Mouse (Mus musculus) embryo, embryonic 9.5 days (tissue): ENCODE results near the gene Ccdc62.
A peak's percentile ranks its signal among the peaks of the same experiment; 100 is the strongest.

Source experiments
- DNase-seq: peaks from one replicate; pipeline ENCODE4 v3.0.0-alpha.2; 2017; ENCODE audit errors: extremely low spot score

Gene Ccdc62

DNA sequence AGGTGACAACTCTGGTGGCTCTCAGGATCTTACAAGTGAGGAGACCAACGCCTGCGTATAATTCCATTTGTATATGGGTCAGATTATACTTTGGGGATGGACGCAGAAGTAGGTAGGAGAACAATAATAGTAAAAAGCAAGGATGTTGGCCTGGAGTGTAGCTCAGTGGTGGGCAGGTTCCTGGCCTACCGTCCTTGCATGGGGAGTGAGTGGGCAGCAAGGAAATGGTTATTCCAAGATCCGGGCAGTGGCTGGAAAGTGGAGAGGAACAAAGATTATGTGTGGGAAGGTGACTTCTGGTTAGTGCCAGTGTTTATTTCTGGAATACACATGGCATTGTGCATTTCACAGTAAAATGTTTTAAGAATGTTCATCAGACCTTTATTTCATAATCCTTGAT, 5.5 kb downstream of the Ccdc62 start:
- no peak for DNase-seq

DNA sequence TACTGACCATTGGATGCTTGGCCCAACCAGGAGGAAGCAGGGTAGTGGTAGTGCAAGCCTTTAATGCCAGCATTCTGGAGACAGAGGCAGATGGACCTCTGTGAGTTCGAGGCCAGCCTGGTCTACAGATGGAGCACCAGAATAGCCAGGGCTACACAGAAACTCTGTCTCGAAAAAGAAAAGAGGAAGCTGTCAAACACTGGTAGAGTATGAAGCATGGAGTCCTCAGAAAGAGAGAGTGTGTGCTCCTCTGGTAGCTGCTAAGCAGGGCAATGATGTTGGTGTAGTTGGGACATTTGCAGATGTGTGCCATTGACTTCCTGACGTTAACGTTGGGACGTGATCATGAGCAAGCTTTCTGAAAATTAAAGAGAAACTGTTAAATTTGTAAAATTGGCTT, 8.0 kb downstream of the Ccdc62 start:
- no peak for DNase-seq

DNA sequence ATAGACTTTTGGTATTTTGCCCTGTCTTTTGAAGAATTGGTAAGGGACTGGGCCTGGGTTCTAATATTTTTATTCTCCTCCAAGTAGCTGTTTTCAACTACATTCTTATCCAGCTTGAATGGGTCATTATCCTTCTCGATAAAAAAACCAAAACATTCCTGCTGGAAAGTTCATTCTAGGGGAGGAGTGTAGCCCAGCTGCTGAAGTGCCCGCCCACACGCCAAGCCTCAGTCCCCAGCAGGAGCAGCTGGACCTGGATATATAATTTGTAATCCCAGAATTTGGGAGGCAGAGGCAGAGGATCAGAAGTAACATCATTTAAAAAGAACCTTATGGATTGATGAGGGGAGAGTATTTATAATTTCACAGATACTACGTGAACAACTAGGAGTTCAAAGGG, 16.1 kb downstream of the Ccdc62 start:
- no peak for DNase-seq

DNA sequence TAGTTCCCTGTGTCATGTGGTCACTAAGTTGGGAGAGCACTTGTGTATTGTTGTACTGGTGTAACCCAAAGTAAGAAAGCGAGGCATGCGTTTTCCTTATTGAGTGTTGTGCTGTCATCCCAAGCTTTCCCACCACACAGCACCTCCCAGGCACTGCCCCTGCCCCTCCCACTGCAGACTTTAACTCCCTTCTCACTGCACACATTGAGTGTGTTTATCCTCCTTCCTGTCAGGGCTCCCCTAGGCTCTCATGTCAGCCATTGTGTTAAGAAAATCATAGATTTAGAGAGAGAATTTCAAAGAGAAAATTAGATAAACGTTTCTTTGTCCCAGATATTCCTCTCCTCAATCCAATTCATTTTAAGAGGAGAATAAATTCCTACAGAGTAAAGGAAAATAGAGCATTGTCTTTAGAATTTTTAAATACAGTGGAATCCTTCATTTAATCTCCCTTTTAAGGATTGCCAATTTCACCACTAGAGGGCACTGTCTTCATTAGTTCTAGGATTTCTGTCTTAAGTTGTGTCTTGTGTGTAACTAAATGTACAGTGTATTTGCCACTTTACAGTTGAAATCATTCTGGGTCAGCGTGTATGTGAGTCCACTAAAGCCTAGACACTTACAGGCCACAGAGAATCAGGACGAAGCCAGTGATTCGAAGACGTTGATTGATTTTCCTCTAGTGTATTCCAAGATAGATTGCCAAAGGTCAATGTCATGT, 16.7 kb downstream of the Ccdc62 start:
- DNase-seq, result peak; percentile 45

DNA sequence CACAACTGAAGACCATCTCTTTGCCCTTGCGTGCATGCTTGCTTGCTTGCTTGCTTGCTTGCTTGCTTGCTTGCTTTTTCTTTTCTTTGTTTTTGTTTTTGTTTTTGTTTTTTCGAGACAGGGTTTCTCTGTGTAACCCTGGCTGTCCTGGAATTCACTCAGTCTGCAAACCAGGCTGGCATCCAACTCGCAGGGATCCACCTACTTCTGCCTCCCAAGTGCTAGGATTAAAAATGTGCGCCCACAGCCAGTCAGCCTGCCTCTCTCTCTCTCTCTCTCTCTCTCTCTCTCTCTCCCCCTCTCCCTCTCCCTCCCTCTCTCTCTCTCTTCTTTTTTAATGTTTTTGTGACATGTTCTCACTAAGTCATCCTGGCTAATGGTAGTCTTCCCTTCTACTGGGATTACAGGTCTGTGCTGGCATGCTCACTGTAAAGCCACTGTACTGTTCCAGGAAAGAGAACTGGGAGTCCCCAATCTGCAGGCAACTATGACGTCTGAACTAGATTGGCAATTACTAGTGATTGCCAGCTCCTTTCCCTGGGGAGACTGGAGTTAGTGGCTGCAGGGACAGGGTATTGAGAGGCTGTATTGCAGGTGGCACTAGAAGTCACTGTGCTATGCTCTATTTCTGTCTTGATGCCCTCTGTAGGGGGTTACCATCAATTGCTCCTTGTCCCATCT, 22.0 kb downstream of the Ccdc62 start:
- no peak for DNase-seq

DNA sequence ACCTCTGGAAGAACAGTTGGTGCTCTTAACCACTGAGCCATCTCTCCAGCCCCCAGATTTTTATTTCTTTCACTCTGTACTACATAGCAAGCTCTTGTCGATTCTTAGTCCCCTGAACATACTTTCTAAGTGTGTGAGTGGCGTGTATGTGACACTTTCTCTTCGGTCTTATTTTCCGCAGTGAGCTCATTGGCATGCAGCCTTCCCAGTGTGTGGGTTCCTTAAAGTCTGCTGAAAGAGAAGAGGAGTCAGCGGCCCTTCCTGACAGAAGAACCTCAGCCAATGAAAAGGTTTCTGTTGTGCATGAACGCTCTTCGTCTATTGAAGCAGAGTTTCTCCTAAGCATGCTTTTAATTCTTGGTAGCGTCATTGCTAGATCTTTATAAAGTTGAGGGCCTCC, 26.7 kb downstream of the Ccdc62 start:
- DNase-seq, result no peak

DNA sequence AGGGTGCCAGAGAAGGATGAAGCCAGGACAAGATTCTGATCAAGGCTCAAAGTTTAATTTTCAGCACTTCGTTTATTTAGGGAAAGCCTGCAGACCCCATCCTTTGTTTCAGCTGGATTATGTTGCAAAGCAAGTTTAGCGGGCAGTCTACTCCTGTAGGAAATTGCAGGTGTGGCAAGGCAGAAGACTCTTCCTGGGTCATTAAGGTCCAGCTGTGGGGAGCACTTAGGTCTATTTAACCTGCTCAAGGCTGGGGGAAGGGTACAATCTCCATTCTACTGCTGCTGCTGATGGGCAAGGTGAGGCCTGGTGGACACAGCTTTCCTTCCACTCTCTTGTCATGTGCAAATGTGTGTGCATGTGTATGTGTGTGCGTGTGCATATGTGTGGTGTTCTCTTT, 28.5 kb downstream of the Ccdc62 start:
- DNase-seq, result no peak

DNA sequence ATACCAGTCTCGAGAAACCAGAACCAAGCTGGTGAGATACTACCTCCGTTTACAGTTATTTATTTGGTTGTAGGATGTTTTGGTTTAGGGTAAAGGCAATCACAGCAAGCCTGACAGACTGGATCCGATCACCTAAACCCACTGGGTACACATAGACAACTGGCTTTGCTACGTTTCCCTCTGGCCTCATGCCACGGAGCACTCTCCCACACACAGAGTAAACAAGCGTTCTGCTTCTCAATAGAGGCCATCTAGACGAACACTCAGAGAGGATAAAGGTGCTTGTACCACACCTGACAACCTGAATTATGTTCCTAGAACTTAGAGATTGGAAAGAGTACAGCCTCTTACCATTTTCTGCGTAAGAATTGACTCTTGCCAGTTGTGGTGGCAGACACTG, 29.6 kb downstream of the Ccdc62 start:
- no peak for DNase-seq

DNA sequence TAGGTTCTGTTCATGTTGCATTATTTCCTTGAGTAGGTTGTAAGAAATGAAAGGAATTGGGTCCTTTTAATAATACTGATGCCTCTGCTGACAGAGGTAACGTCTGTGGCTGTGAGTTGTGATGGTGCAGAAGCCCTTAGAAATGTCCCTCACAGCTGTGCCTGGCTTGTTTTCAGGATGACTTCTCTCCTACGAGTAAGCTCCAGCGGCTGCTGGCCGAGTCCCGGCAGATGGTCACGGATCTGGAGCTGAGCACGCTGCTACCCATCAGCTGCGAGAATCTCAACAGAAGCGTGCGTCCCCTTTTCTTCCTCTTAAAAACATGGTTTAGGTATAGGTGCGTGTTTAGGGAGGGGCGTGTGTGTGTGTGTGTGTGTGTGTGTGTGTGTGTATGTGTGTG, 30.6 kb downstream of the Ccdc62 start:
- no peak for DNase-seq

DNA sequence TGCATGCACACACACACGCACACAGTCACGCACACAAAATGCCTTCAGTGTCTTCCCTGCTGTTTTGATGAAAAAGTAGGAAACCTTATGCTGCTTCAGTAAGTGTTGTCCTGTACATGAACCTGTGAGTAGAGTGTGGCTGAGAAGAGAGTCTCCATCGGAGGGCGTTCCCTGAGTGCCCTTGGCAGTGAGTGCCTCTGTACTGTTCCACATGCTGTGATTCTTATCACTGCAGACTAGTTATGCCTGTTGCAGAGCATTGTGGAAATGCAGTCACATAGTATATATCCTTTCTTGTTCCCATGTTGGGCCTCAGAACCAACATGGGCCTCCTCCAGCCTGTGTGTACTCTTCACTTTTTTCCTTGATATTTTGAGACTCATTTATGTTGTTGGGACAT, 33.7 kb downstream of the Ccdc62 start:
- no peak for DNase-seq

DNA sequence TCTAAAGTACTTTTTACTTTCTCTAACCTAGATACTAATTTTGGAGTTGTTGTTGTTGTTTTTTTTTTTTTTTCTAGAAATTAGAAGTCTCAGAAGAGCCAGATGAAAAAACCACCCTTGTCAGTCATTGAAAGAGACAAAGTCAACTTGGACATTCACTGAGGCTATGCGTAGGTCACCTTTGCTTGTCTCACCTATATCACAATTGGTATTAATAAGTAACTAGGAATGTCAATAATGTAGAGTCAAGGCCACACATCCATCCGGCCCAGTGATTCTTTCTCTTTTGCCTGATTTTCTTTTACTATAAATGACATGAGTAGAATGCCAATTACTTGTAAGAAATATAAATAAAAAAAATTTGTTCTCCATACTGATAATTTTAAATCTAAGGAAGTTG, 36.3 kb downstream of the Ccdc62 start:
- DNase-seq, result no peak

DNA sequence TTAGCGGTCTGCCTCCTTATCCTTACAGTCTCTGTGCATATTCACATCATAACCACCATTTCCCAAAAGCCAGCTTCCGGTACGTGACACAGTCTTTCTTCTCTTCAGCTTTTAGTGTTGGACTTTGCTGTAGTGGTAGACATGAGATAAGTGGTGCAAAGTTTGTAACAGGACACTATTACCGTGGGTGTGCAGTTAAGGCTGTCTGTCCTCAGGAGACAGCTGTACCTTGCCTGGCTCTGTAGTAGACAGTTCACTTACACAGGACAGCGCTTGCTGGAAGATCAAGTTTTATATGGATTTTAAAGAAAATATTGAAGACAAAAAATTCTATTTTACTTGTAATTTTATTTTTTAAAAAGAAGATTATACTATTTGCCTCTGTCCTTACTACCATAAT, 38.0 kb downstream of the Ccdc62 start:
- DNase-seq, result no peak

DNA sequence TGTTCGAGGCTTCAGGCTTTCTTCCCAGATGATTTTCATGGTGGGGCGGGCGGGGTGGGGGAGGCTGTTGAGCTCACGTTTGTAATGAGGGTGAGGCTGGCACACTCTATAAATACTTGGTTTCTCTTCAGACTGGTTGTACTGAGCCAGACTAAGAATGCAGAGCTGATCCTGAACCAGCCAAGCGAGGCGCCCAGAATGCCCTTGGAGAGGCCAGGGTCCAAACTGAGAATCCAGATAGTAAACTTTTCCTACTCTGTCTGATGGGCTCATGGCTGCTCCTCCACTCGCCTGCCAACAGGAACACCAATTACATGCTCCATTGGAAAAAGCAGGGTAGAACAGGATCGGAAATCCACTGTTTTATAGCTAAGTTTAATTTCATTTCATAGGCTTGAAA, 38.7 kb downstream of the Ccdc62 start:
- DNase-seq, result no peak

DNA sequence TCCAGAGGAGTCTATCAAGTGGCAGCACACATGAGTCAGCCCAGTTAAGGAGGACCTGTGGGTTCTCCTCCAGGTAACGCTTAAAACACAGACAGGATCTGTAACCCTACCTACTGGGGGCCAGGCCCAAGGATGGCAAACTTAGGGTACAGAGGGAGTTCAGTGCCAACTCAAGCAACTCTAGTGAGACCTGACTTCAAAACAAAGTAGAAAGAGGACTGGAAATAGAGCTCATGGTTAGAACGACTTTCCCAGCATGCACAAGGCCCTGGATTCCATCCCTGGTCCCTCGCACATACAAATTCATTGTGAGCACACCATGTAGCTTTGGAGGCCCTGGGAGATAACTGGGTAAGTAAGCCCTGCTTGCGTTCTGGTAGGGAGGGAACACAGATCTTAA, 40.1 kb downstream of the Ccdc62 start:
- no peak for DNase-seq

DNA sequence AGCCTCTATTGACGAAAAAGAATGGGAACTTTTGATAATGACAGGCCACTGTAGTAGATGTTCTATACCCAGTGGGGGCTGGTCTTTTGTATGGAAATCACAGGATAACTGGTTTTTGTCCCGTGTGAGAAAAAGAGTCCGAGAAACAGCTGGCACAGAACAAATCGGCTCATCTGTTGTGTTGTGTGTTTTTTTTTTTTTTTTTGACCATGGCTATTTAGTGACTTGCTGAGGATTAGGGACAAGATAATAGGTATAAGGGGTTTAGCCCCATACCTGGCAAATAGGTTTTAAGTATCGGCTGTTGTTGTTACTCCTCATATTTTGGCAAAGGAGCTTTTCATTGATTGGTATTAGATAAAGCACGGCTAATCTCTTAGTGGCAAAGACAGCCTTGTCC, 42.0 kb downstream of the Ccdc62 start:
- DNase-seq, result no peak

DNA sequence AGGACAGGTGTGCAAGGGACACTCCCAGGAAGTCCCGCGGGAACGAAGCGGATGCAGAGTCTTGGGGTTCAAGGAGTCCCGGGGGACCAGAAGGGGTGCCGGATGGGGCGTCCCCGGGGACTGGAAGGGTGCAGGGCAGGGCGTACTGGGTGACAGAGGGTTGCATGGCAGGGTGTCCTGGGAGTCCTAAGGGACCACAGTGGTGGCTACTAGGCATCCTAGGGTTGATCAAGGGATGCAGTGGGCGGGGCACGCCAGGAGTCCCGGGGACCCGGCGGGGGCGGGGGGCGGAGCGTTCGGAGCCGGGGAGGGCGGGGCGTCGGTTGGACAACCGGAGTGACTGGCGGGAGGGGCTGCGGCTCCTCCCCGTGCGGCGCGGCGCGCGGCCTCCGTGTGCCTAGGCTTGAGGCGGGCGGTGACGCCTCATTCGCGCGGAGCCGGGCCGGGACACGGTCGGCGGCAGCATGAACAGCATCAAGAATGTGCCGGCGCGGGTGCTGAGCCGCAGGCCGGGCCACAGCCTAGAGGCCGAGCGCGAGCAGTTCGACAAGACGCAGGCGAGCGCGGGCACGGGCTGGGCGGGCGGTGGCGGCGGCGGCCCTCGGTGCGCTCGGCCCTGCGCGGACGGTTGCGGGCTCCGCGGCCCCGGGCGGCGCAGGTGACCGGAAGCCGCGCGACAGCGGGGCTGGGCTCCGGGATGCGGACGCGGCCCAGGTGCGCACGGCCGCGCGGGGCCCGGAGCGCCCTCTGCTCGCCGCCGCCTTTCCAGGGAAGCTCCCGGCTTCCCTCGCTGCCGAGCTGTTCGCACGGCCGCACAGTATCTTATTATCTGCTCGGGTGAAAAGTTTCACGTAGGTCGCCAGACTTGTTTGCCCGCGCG, 43.1 kb downstream of the Ccdc62 start, which contains the start of gene Hip1r:
TSS of gene Hip1r (plus strand) at position 330 of the 880 bp plus-strand sequence.
- peak; percentile 78 for DNase-seq

DNA sequence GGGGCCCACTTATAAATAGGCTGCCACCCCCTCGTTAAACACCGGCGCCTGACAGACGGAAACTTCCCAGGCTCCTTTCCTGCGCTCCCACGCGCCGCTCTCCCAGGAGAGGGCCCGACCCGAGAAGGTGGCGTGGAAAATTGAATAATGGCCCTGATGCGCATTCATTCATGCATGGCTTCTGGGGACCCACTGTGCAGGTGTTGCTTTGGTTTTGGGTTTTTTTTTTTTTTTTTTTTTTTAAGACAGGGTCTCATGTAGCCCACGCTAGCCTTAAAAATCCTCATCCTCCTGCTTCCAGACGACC, 43.7 kb downstream of the Ccdc62 start:
- DNase-seq, result no peak

DNA sequence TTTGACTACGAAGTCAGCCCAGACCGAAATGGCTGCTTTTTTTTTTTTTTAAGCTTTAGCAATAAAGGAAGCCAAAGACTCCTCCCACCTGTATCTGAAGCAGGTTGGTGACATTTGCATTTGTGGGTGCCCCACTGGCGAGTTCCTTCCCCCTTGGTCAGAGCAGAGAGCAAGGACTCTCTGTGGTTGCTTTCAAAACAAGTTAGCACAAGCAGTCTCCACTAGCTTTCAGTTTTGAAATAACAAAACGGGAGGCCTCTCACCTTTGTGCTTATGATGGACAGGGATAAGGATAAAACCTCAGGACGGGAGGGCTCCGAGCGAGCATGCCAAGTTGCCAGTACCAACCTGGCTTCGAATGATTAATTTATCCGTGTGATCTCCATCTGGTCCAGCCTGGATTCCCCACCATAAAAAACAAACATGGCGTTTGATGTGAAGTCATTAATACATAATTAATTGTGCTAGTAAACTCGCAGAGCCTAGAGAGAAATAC, 44.2 kb downstream of the Ccdc62 start:
- DNase-seq, result no peak

DNA sequence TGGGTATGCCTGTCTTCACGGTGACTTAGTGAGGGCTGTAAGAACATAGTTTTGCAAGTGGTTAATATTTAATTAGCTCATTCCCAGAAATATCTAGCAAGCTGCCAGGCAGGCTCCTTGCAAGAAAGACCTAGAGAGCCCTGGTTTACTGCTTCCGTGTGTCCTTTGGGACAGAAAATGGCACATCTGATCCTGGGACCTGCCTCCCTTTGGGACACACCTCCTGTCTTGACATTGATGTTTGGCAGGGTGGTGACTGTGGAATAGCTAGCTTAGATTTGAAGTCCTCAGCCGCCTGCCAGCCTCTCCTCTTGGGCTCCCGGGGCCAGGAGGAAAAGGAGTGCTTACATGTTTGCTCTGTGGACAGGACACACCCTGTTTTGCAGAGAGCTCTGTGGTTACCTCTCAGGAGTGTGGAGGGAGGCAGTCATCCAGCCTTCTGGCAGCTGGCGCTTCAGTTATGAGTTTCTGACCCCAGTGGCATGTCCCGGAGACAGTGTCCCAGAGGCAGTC, 45.2 kb downstream of the Ccdc62 start:
- DNase-seq, result no peak

DNA sequence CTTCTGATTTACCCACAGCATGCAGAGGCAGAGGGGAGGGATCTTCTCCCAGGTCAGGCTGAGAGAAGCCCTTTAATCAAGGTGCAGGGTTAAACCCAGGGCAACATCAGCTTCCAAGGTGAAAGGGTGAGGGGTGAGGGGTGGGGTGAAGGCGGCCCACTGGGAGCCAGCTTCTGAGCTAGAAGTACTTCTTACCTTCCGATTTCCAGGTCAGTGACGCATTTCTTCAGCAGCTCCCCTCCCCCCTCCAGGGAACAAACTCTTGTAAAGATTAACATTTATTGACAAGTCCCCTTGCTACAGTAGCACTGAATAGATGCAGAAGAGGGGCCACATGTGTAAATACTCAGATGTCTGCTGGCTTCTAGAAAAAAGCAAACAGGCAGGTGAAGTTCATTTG, 46.8 kb downstream of the Ccdc62 start:
- no peak for DNase-seq

DNA sequence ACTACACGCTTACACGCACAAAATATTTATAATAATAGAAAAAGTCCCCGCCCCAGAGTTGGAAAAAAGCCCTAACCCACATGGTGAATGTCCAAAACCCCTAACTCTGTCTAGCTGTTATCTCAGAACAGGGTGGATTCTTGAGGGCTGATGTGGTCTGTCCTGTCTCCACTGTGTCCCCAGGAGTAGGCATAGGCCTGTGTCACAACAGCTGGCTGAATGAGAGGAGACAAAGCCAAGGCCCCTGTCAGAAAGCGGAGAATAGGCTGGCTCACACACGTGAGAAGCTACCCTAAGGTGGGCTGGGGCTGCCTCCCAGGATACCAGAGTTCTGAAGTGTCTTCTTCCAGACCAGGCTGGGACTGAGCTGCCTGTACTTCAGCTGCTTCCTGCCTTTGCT, 47.7 kb downstream of the Ccdc62 start:
- DNase-seq, result no peak

DNA sequence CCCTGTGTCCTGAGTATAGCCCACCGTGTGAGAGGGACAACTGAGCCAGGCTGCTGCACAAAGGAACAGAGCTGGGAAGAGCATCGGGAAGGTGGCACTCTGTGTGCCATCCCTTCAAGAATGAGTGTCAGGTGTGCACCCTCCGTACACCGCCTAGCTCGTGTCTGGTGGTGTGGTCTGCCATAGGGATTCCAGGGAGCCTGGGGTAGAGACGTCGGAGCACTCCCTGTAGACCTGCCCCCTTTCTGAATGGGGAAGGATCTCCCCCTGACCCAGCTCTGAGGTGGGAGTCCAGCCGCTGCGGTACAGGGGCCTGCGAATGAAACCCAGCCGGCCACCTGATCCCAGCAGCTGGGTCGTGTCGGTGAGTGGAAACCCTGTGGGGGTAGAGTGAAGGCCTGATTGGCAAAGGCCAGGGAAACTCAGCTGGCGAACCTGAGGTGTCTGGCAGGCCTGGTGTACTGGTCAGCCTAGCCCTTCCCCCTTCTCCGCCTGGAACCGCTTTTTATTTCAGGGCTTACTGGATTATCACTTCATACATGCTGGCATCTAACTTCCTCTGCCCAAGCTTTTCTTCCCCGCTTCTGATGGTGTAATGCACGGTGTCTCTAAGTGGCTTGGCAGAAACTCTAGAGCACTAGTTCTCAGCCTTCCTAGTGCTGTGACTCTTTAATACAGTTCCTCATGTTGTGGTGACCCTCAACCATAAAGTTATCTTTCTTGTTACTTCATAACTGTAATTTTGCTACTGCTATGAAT, 48.9 kb downstream of the Ccdc62 start:
- DNase-seq, result no peak
